Mouse (Mus musculus): ENCODE data around the gene Dlg4. TPM values are rescaled to one million over a fixed set of nuclear protein-coding genes. Genes with fewer than 3 reads are reported as not detected.
"Not testable (repeated sequence)": the region's sequence is repeated elsewhere in the genome, so short reads cannot be mapped to it uniquely, and the experiment has no call there.

Dlg4 gene
- total RNA-seq, 4 experiments from 2014 or later = 3.3 to 6.9 (median 4.2) TPM

GRCm38 (mm10) chr11:69996161-69997061 is 20.3 kb upstream of the Dlg4 start:
- DNase-seq (ENCODE audit: low spot score in 2 of 2) = peak in 1 of 2 experiments; percentile 38

GRCm38 (mm10) chr11:69997070-69997509 is 19.7 kb upstream of the Dlg4 start:
- DNase-seq (ENCODE audit: low spot score in 2 of 2) = peak; percentile 85 to 90

- no peak for DNase-seq (ENCODE audit: low spot score in 2 of 2)
Observed at GRCm38 (mm10) chr11:69998567-69999491, 17.9 kb upstream of the Dlg4 start.

DNA sequence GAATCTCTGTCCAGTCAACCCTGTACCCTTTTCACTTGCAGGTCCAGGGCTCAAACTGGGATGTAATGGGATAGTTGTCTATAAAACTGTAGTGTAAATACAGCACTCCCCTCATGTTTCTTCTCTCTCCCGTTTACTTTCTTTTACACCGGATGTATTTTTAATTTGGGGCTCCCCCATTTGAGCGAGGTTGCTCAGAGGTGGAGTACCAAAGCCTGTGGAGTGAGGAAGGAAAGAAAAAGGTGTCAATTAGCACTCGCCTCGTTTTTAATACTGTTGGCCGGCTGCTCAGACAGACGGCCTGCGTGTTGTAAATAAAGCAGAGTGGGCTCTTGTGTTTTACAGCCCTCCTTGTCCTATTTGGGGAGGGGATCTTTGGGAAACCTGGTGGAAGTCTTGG is 17.1 kb upstream of the Dlg4 start:
- DNase-seq (ENCODE audit: low spot score in 2 of 2) = no peak

DNA sequence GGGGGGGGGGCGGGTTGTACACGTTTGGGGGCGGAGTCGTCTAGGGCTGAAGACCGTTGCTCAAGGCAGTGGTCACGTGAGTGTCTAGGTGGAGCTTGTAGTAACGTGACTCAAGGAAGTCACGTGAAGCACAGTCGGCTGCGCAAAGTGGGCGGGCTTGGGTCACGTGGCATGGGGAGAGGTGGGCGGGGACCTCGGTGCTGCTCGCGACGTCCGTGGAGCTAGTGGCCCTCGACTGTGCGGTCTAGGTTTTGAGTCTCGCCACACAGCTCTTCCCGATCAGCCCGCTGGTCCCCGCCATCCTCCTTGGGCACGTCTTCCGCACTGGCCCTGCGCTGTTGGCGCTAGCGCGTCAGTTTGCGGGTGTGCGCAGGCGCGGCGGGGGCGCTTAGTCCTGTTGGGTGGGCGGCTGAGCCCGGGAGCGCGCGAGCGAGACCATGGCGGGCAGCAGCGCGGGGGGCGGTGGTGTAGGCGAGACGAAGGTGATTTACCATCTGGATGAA is 16.3 kb upstream of the Dlg4 start, which contains the start of gene Dvl2:
TSS of gene Dvl2 (plus strand) at position 200 of the 503 bp plus-strand sequence.
- DNase-seq (ENCODE audit: low spot score in 2 of 2) = peak; percentile 75 to 86

DNA sequence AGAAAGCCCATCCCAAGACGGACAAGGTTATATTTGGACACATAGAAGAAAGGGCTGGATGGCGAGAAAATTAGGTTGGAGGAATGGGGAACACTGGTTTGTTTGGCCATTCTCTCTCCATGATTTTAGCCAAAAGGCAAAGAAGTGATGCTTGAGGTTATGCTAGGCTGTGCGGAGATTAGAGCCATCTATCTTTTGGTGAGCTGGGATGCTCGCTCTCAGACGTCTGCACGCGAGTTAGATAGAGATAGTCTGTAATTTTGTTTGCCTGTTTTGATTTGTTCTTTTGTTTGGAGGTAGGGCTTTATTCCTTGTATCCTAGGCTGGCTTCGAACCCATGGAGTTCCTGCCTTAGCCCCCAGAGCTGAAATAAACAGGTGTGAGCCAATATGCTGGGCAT is 15.6 kb upstream of the Dlg4 start:
- DNase-seq (ENCODE audit: low spot score in 2 of 2) = no peak

GRCm38 (mm10) chr11:70001865-70002264 is 14.9 kb upstream of the Dlg4 start:
- no peak for DNase-seq (ENCODE audit: low spot score in 2 of 2)

GRCm38 (mm10) chr11:70002471-70002870 is 14.3 kb upstream of the Dlg4 start:
- DNase-seq (ENCODE audit: low spot score in 2 of 2) = no peak

GRCm38 (mm10) chr11:70005521-70005920 is 11.2 kb upstream of the Dlg4 start:
- DNase-seq (ENCODE audit: low spot score in 2 of 2) = no peak

- no peak for DNase-seq (ENCODE audit: low spot score in 2 of 2)
Observed at GRCm38 (mm10) chr11:70010033-70010432, 6.7 kb upstream of the Dlg4 start.

DNA sequence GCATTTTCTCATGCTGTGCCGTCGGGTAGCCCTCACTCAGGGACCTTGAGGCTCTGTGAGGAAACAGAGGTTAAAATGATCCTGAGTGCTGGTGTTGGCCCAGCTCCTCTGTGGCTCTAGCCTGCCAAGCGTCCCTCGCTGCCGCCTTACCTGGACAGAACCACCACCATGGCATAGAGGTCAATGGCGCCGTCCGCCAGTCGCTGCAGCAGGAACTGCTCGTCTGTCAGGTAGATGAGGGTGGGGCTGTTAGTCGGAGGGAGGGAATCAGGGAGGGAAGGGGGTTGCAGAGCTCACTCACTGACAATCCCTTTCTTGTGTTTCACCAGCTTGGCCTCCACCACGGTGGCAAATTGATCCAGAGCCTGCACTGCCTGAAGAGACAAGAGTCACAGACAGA is 6.2 kb upstream of the Dlg4 start:
- DNase-seq (ENCODE audit: low spot score in 2 of 2) = no peak

DNA sequence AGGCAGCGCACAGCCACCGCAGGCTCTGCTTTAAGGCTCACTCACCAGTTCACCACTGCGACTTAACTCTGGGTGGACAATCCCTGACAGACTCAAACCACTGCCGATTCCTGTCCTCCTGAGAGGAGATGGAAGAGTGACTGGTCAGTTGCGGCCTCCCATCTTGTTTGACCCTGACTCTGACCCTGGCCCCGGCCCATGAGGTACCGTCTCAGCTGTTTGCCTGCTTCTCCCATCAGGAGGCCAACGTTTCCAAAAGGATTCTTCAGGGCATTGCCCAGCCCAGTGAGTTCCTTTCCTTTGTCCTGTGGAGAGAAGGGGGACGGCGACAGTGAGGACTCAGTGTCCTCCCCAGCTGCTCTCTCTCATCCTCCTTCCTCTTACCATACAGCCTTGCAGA is 5.8 kb upstream of the Dlg4 start:
- no peak for DNase-seq (ENCODE audit: low spot score in 2 of 2)

DNA sequence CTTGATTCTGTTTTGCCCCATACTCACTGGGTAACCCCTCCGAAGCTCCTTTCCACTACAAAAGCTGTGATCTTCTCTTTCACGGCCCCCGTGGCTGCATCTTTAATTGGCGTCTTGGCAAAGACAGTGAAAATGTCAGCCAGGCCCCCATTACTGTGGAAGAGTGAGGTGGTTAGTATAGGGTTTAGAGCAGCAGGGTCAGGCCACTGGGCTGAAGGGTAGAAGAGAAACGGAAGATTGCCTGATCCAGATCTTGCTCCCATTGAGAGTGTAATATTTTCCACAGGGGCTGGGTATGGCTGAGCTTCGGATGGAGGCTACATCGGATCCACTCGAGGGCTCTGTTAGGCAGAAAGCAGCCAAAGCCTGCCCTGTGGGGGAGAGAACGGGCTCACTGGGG is 3.8 kb upstream of the Dlg4 start:
- DNase-seq (ENCODE audit: low spot score in 2 of 2) = no peak

GRCm38 (mm10) chr11:70013408-70013807 is 3.3 kb upstream of the Dlg4 start:
- DNase-seq (ENCODE audit: low spot score in 2 of 2) = no peak

GRCm38 (mm10) chr11:70014051-70014450 is 2.7 kb upstream of the Dlg4 start:
- no peak for DNase-seq (ENCODE audit: low spot score in 2 of 2)

DNA sequence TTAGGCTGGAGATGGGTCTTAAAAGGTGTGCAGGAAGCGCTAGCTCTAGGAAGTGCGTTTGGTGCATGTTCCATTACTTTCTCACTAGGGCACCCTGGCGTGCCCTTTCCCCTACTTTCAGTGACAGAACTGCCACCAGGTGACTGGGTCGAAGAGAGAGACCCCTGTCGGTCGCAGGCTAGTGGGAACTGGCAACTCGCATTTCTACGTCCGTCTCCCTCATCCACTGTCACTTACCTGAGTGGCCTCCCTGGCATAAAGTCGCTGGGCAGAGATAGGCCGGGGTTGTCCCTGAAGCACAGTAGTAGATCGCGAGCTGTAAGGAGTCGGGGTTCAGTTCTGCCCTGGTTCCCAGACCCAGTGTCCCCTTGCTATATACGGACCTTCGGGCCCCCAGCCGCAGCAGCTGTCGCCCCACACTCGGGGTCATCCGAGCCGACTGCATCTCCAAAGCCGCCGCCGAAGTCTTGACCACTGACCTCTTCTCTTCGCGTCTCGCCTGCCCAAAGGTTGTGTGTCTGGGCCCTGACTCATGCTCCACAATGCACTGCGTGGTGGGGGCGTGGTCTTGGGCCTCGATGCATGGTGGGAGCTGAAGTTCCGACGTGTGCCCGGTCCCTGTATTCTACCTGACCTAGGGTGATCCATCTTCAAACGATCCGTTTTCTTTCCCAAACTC is 1.7 kb upstream of the Dlg4 start, which contains the start of gene Acadvl:
TSS of gene Acadvl (minus strand) at position 532 of the 679 bp plus-strand sequence.
- peak; percentile 88 to 90 for DNase-seq (ENCODE audit: low spot score in 2 of 2)

DNA sequence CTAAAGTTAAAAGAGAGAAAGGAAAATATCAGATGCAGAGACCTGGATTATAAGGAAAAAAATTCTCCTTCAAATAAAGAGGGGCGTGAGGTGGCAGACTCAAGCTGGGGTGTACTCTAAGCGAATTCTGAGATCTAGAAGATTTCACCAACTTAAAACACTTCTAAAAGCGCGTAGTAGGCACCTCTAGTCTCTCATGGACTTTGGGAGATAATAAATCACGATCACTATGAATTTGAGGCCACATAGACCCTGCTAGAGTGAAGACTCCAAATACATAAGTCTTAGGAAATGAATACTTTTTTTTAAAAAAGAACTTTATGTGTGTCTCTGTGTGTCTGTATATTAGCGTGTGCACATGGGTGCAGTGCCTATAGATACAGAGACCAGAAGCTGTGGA is 1.1 kb upstream of the Dlg4 start:
- no peak for DNase-seq (ENCODE audit: low spot score in 2 of 2)

GRCm38 (mm10) chr11:70016177-70016576 is 565 bp upstream of the Dlg4 start:
- DNase-seq (ENCODE audit: low spot score in 2 of 2) = not testable (repeated sequence)

DNA sequence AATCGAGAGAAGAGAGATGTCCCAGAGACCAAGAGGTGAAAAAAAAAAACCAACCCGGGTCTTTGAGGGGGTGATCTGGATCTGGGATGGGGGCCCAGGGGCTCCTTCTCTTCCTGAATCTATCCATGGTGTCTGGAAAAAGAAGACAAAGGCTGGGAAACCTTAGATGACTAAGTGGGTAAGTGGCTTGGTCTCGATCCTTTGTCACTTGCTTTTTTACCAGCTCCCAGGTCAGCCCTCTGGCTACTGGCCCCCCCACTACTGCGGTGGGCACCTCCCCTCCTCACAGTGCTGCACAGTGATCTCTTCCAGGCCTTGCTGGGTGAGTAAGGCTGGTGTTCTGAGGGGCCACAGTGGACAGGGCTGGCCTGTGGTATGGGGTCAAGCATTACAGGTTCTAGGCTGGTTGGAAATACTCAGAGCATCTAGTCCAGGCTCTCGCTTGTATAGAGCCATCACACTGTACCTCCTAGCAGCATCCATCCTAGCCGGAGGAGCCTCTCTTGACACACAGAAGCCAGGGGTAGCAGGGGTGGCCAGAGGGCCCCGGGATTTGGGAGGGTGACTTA is 541 bp downstream of the Dlg4 start:
- DNase-seq (ENCODE audit: low spot score in 2 of 2) = no peak

DNA sequence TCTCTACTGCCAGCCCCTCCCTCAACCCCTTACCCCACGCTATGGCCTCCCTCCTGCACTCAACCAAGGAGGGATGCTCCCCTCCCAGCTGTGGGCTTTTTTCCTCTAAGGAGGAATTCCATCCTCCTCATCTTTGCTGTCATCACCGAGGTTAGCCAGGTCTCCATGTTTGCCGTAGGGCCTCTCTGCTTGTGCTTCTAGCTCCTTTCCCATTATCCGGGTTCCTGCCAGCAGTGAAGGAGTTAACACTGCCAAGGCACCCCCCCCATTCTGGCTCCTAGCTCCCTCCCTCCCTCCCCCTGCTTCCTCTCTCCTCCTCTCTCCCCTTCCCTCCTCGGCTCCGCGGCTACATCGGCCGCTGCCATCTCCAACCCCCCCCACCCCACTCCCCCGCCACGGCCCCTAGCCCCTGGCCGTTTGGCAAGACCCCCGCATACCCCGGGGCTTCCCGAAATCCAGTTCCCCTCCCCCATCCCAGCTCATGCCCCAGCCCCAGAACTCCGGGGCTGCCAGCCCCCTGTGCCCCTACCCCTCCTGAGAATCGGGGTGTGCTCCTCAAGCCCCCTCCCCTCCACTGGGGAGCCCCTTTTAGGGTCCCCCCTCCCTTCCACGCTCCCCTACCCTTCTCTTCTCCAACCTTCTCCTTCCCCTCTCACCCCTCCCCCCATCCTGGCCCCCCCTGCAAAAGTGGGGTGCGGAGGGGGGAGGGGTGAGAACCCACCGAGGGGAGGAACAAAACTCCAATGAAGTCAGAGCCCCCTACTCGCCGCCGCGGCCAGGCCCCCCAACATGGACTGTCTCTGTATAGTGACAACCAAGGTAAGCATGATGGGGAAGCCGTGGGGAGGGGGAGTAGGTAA is 1.6 kb downstream of the Dlg4 start:
- DNase-seq (ENCODE audit: low spot score in 2 of 2) = no peak
